Mouse (Mus musculus) naive thymus-derived CD4-positive, alpha-beta T cell, adult 2 months (primary cell): ENCODE measurements around the gene Prdm4.

Experiments used
- DNase-seq: peaks from one replicate; pipeline ENCODE4 v3.0.0-alpha.2; 2011; ENCODE audit warnings: low read depth

Gene Prdm4

GRCm38 (mm10) chr10:85871698-85872478 is 45.1 kb downstream of the Prdm4 start:
- peak; percentile 91 for DNase-seq

- no peak for DNase-seq
Observed at GRCm38 (mm10) chr10:85846105-85846862, 70.7 kb downstream of the Prdm4 start.
